In the genomic region with DNA sequence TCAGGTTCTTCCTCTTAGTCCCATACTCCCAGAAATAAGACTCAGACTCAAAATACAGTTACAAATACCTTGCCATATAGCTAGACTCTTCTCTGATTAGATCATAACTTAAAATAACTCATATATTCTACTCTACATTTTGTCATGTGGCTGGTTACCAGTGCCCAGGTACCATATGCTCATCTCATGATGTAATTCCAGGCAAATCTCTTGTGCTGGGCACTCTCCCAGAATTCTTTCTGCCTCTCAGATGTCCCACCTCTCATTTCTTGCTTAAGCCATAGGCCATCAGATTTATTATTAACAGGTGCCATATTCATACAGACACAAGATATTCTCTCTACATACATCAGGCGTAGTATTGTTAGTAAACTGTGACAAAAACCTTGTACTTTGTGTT, we compare ENCODE assay signal across 22 mouse cellular contexts.
"Had no signal": no experiment of that assay in that cellular context is flagged by ENCODE, and none has a peak within 500 bp of the region (broad histone marks: within the 10 kb centered on the region; RNA-seq: fewer than 3 reads in every experiment).

No protein-coding gene starts in this region.

- DNase-seq: heart, postnatal 10 days; heart, postnatal 14 days; heart, postnatal 36 days; heart, postnatal 4 days; kidney, adult 11 months; kidney, adult 18-20 months; kidney, adult 2 months; kidney, adult 8-10 months; kidney, adult 9 months; kidney, postnatal 10 days; kidney, postnatal 14 days; kidney, postnatal 25 days; kidney, postnatal 36 days; kidney, postnatal 4 days; layer of hippocampus, adult 9-11 months; layer of hippocampus, postnatal 36 days had no signal

- ATAC-seq: hindbrain, embryonic 16.5 days; hindbrain, postnatal 0 days; inflammation-experienced regulatory T-cells, adult 6 months; intestine, embryonic 15.5 days; intestine, embryonic 16.5 days; intestine, postnatal 0 days had no signal
